Mouse (Mus musculus) G1E (cell line): ENCODE data around the gene Pax7. TPM values are rescaled to one million over a fixed set of nuclear protein-coding genes. Genes with fewer than 3 reads are reported as not detected.

Experiments
- ATAC-seq: 2 replicates; pipeline ENCODE4 v1.8.0; 2016; ENCODE audit warnings: mild to moderate bottlenecking; ENCODE audit not compliant: insufficient number of reproducible peaks, poor library complexity, low FRiP score, severe bottlenecking; ENCODE audit errors: extremely low read depth
- DNase-seq: peaks from one replicate; pipeline ENCODE4 v3.0.0; 2012; ENCODE audit warnings: low spot score
- H3K27me3 ChIP-seq: 2 replicates; pipeline ENCODE4 v1.6.1; 2012; ENCODE audit warnings: mild to moderate bottlenecking, low read length, inconsistent platforms; ENCODE audit not compliant: insufficient read depth
- H3K36me3 ChIP-seq: replicated peaks from 2 replicates; pipeline ENCODE3; 2012; ENCODE audit warnings: mild to moderate bottlenecking, inconsistent platforms
- H3K4me1 ChIP-seq: 2 replicates; pipeline ENCODE4 v1.6.1; 2012; ENCODE audit warnings: low read depth, low read length, inconsistent platforms, mixed read lengths; ENCODE audit not compliant: insufficient read depth
- H3K4me3 ChIP-seq: 2 replicates; pipeline ENCODE4 v1.5.1; 2012; ENCODE audit warnings: low read depth, mild to moderate bottlenecking, inconsistent platforms, low read length, moderate library complexity, mixed read lengths
- H3K9me3 ChIP-seq: replicated peaks from 2 replicates; pipeline ENCODE4 v1.6.1; 2012; ENCODE audit warnings: inconsistent platforms
- CTCF ChIP-seq: IDR thresholded peaks from 2 replicates; pipeline ENCODE4 v1.5.1; 2012; ENCODE audit warnings: low read depth, low read length, inconsistent platforms, mixed read lengths
- GATA1 ChIP-seq: IDR thresholded peaks from 2 replicates; pipeline ENCODE4 v1.6.1; 2012; ENCODE audit warnings: borderline replicate concordance, low read length, inconsistent platforms, mixed read lengths
- GATA2 ChIP-seq: IDR thresholded peaks from 2 replicates; pipeline ENCODE4 v1.6.1; 2012; ENCODE audit warnings: low read depth, low read length, inconsistent platforms, borderline replicate concordance
- POLR2AphosphoS5 ChIP-seq: IDR thresholded peaks from 2 replicates; pipeline ENCODE4 v1.6.1; 2012; ENCODE audit warnings: low read depth, low read length, inconsistent platforms; ENCODE audit not compliant: insufficient replicate concordance
- TAL1 ChIP-seq: conservative IDR thresholded peaks from 2 replicates; pipeline ENCODE4 v1.6.1; 2012; ENCODE audit warnings: low read depth, low read length, inconsistent platforms, mixed read lengths
- polyA plus RNA-seq: library from polyadenylated mRNA; stranded (reverse); fragments of >175 nt; gene quantifications from 2 replicates; pipeline ENCODE4 v1.2.3, GENCODE M21; 2012
- total RNA-seq, 2 experiments: library from RNA; stranded (forward) in 1 of 2; stranded (reverse) in 1 of 2; fragments of 200-1000 nt in 1 of 2; fragments of >200 nt in 1 of 2; fragmentation: Nextera tagmentation in 1 of 2; gene quantifications; 2 replicates each; pipeline ENCODE4 v1.2.3; 2014 to 2017

Pax7 gene
- total and polyA plus RNA-seq, 3 experiments, result 0.11 TPM; not detected in 2

- Histone ChIP-seq H3K27me3 (no peaks in the 10 kb centered on the region), H3K4me3 (no peak overlapping the region), H3K9me3 (peaks cover 77% of the 10 kb centered on the region), H3K4me1 (no peaks in the 10 kb centered on the region), H3K36me3 (no peaks in the 10 kb centered on the region)
- no peak for TF ChIP-seq GATA2
- TF ChIP-seq TAL1, result no peak
- TF ChIP-seq POLR2AphosphoS5, result no peak
- no peak for TF ChIP-seq CTCF
- TF ChIP-seq GATA1, result no peak
- no peak for ATAC-seq
- no peak for DNase-seq
Measured at GRCm38 (mm10) chr4:139688058-139688457, 145.3 kb downstream of the Pax7 start.

Other genes with a start within 250 kb of the Pax7 start
- gene Gm21969, start 230.3 kb downstream of the Pax7 start, total RNA-seq (2014; fragmentation: Nextera tagmentation), result not detected in 2 replicates
- not detected in 2 replicates for gene Gm21969, start 230.3 kb downstream of the Pax7 start, total RNA-seq (2017)
- gene Gm21969, start 230.3 kb downstream of the Pax7 start, polyA plus RNA-seq, result 0.02 and 0.04 TPM in 2 replicates
- gene Aldh4a1, start 210.7 kb downstream of the Pax7 start, total RNA-seq (2014; fragmentation: Nextera tagmentation), result 17.7 and 22.3 TPM in 2 replicates
- 13.3 and 16.0 TPM in 2 replicates for gene Aldh4a1, start 210.7 kb downstream of the Pax7 start, total RNA-seq (2017)
- gene Aldh4a1, start 210.7 kb downstream of the Pax7 start, polyA plus RNA-seq, result 44.1 and 54.5 TPM in 2 replicates
- gene Tas1r2, start 180.0 kb downstream of the Pax7 start, total RNA-seq (2014; fragmentation: Nextera tagmentation), result not detected in 2 replicates
- 0.12 TPM in 1 of 2 replicates, not detected in the other for gene Tas1r2, start 180.0 kb downstream of the Pax7 start, total RNA-seq (2017)
- not detected in 2 replicates for gene Tas1r2, start 180.0 kb downstream of the Pax7 start, polyA plus RNA-seq
- gene Klhdc7a, start 134.5 kb upstream of the Pax7 start, total RNA-seq (2014; fragmentation: Nextera tagmentation), result not detected in 2 replicates
- gene Klhdc7a, start 134.5 kb upstream of the Pax7 start, total RNA-seq (2017), result under 0.01 and 0.11 TPM in 2 replicates
- not detected in 2 replicates for gene Klhdc7a, start 134.5 kb upstream of the Pax7 start, polyA plus RNA-seq